Mouse (Mus musculus) heart, embryonic 10.5 days (tissue): ENCODE data around the gene Tcf7l1. TPM values are rescaled to one million over a fixed set of nuclear protein-coding genes. Genes with fewer than 3 reads are reported as not detected.
A peak's percentile ranks its signal among the peaks of the same experiment; 100 is the strongest.

ENCODE experiments used
- DNase-seq: peaks from one replicate; pipeline ENCODE4 v3.0.0-alpha.2; 2017; ENCODE audit warnings: low spot score
- H3K27ac ChIP-seq: fragments of 300-500 bp; sonication (generic); 2 replicates; pipeline ENCODE4 v1.5.1; 2016; ENCODE audit warnings: mild to moderate bottlenecking
- H3K27me3 ChIP-seq: fragments of 300-500 bp; sonication (generic); 2 replicates; pipeline ENCODE4 v1.6.1; 2016; ENCODE audit warnings: mild to moderate bottlenecking; ENCODE audit not compliant: poor library complexity, insufficient read depth, severe bottlenecking
- H3K36me3 ChIP-seq: fragments of 300-500 bp; sonication (generic); 2 replicates; pipeline ENCODE4 v1.6.1; 2016; ENCODE audit warnings: mild to moderate bottlenecking, moderate library complexity
- H3K4me1 ChIP-seq: fragments of 300-500 bp; sonication (generic); 2 replicates; pipeline ENCODE4 v1.6.1; 2016; ENCODE audit warnings: mild to moderate bottlenecking
- H3K4me3 ChIP-seq: fragments of 300-500 bp; sonication (generic); 2 replicates; pipeline ENCODE4 v1.5.1; 2016; ENCODE audit warnings: mild to moderate bottlenecking, moderate library complexity
- H3K9me3 ChIP-seq: fragments of 300-500 bp; sonication (generic); 2 replicates; pipeline ENCODE4 v1.6.1; 2016; ENCODE audit warnings: mild to moderate bottlenecking, moderate library complexity
- WGBS: fragments of 180-500 bp; shearing (Covaris S2); methylation state at CpG from one replicate; pipeline ENCODE4 v1.1.7; 2016; 5-methylcytosine and 5-hydroxymethylcytosine counted together
- polyA plus RNA-seq: library from polyadenylated mRNA; unstranded; fragments of >200 nt; fragmentation: Nextera tagmentation; extraction: Ambion mirVana; gene quantifications from 2 replicates; pipeline ENCODE4 v1.2.1, GENCODE M21; 2016

The Tcf7l1 gene
- polyA plus RNA-seq, 1 experiment from 2014 or later = 25.9 TPM

DNA sequence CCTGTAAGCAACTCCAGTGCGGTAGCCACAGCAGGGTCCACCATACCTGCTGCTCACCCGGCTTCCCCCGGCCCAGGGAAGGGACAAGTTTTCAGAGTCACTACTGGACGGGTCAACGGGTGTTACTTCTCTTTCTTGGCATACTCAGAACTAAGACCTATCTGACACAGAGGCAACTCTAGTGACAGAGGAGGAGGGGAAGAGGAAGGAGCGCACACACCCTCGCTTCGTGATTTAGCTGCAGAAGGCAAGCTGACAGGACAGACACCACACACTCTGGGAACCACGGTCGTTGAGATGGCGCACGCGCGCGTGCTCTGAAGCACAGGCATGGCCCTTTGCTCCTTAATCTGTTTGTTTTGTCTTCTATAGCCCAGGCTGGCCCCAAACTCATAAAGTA, 36.2 kb downstream of the Tcf7l1 start:
- no peaks in the 10 kb centered on the region for H3K27me3 ChIP-seq
- H3K4me1 ChIP-seq = peaks cover 48% of the 10 kb centered on the region
- H3K4me3 ChIP-seq = no peak overlapping the region
- H3K27ac ChIP-seq = 0 out of 2 replicates have a peak overlapping the region, but pooled peaks have one; percentile 3
- H3K36me3 ChIP-seq = no peaks in the 10 kb centered on the region
- WGBS = 76% methylated on average over 15 of the region's 15 CpGs
- no peaks in the 10 kb centered on the region for H3K9me3 ChIP-seq
- DNase-seq = no peak

DNA sequence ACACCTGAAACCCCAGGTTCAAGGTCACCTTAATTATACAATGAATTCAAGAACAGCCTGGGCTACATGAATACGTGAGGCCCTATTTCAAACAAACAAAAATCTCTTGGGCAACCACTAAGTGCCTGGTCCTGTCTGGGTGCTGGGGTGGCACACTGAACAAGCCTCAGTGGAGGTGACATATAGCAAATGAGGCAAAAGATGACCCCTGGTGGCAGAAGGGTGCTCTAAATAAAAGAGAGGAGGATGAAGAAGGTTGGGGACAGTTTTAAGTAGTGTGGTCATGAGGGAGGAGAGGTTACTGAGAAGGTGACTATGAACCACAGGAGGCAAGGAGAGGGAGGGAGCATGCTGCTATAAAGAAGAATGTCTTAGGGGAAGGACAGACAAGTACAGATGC, 37.8 kb downstream of the Tcf7l1 start:
- Histone ChIP-seq H3K4me3 (no peak overlapping the region), H3K27me3 (no peaks in the 10 kb centered on the region), H3K36me3 (no peaks in the 10 kb centered on the region), H3K9me3 (no peaks in the 10 kb centered on the region), H3K4me1 (peaks cover 58% of the 10 kb centered on the region), H3K27ac (no peak overlapping the region)
- WGBS = 77% methylated on average over 1 of the region's 1 CpGs
- no peak for DNase-seq

DNA sequence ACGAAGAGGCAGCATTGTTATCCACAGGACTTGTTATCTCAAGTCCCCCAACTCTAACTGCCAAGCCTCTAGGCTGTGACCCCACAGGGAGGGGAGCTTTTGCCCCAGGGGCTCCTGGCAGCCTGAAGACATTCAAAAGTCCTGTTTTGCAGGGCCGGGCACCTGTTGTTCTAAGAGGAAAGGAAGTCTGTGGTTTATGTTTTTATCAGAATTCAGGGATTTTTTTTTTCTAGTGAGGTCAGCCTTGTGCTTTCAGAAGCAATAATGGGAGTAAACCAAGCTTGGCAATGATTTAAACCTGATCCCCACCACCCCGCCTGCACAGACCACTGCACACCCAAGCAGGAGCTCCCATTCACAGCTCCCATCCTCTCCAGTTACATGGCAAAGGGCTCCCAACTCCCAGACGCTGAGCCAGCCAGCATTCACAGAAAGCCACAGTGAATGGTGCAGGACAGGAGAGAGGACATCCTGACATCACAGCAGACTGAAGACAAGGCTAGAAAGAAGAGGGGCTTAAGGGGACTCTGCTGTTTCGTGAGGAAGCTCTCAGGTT, 40.1 kb downstream of the Tcf7l1 start:
- H3K27ac ChIP-seq = peak overlapping the region; percentile 67
- H3K9me3 ChIP-seq = no peaks in the 10 kb centered on the region
- H3K27me3 ChIP-seq = no peaks in the 10 kb centered on the region
- DNase-seq = no peak
- H3K36me3 ChIP-seq = no peaks in the 10 kb centered on the region
- H3K4me1 ChIP-seq = peaks cover 40% of the 10 kb centered on the region
- 19% methylated on average over 5 of the region's 5 CpGs for WGBS
- H3K4me3 ChIP-seq = 0 out of 2 replicates have a peak overlapping the region, but pooled peaks have one; percentile 15

DNA sequence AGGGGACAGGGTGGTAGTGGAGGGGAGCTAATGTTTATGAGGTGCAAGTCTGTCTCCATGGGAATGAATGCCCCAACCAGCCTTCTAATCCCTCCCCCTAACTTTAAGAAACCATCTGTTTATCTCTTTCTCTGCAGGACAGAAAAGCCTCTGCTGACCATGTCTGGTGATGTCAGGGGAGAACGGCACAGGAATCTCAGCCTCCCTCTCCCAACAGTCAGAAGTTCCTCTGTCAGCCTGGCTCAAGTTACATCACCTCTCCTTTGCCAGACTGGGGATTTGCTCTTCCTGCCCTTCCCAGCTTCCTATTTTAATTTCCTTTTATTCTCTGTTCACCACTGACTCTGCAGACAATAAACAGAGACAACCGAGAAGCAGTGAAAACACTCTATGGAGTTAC, 40.6 kb downstream of the Tcf7l1 start:
- DNase-seq = no peak
- Histone ChIP-seq H3K4me3 (peak overlapping the region; percentile 15), H3K27me3 (no peaks in the 10 kb centered on the region), H3K4me1 (peaks cover 37% of the 10 kb centered on the region), H3K27ac (peak overlapping the region; percentile 67), H3K9me3 (no peaks in the 10 kb centered on the region), H3K36me3 (no peaks in the 10 kb centered on the region)
- WGBS = 2% methylated on average over 2 of the region's 2 CpGs

DNA sequence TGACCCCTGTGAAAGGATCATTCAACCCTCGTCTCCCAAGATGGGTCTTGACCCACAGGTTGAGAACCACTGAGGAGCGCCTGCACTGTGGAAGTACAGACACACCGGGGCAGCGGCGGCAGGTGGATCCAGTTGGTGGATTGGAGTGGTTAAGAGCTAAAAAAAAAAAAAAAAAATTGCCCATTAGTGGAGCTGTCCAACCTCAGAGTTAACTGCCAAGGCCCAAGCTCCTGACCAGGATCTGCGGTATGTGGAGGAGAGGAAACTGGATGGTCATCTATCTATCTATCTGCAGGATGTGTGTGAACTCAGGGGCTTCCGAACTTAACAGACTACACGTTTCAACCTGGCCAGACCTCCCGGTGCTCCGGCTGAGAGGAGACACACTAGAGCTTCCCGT, 41.2 kb downstream of the Tcf7l1 start:
- Histone ChIP-seq H3K9me3 (no peaks in the 10 kb centered on the region), H3K27me3 (no peaks in the 10 kb centered on the region), H3K4me3 (no peak overlapping the region), H3K4me1 (peaks cover 35% of the 10 kb centered on the region), H3K27ac (no peak overlapping the region), H3K36me3 (no peaks in the 10 kb centered on the region)
- DNase-seq = no peak
- 55% methylated on average over 11 of the region's 11 CpGs for WGBS

DNA sequence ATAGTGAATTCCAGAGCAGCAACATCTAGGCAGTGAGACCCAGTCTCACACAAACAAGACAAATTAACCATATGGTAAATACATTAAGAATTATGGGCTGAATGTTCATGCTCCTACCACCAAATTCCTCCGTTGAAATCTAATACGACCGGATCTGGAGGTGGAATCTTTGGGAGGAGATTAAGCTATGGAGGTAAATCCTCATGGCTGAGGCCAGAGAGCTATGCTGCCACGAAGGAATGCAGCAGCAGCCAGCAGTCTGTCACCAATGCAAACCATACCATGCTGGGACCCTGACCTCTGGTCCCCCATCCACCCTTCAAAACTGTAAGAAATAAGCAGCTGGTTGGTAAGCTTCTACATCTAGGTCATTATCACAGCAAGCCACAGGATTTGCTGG, 41.9 kb downstream of the Tcf7l1 start:
- no peak for DNase-seq
- 50% methylated on average over 4 of the region's 4 CpGs for WGBS
- Histone ChIP-seq H3K9me3 (no peaks in the 10 kb centered on the region), H3K4me1 (peaks cover 36% of the 10 kb centered on the region), H3K27ac (no peak overlapping the region), H3K4me3 (no peak overlapping the region), H3K27me3 (no peaks in the 10 kb centered on the region), H3K36me3 (no peaks in the 10 kb centered on the region)

DNA sequence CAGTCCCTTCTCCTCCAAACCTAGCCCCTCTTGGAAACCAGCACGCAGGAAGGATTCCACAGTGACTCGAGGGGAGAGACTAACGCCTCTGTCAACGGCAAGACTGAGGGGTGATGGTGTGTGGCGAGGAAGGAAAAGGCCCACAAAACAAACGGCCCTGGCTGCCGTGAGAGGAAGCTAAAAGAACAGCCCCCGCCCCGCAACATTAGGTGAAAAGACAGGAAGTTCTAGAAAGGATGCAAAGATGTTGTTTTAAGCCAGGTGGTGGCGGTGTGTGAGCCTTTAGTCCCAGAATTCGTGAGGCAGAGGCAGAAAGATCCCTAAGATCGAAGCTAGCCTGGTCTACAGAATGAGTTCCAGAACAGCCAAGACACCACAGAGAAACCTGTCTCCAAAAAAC, 43.3 kb downstream of the Tcf7l1 start:
- DNase-seq = no peak
- Histone ChIP-seq H3K4me3 (no peak overlapping the region), H3K4me1 (peaks cover 43% of the 10 kb centered on the region), H3K36me3 (no peaks in the 10 kb centered on the region), H3K27ac (0 out of 2 replicates have a peak overlapping the region, but pooled peaks have one; percentile 13), H3K9me3 (no peaks in the 10 kb centered on the region), H3K27me3 (no peaks in the 10 kb centered on the region)
- WGBS = 58% methylated on average over 12 of the region's 12 CpGs

DNA sequence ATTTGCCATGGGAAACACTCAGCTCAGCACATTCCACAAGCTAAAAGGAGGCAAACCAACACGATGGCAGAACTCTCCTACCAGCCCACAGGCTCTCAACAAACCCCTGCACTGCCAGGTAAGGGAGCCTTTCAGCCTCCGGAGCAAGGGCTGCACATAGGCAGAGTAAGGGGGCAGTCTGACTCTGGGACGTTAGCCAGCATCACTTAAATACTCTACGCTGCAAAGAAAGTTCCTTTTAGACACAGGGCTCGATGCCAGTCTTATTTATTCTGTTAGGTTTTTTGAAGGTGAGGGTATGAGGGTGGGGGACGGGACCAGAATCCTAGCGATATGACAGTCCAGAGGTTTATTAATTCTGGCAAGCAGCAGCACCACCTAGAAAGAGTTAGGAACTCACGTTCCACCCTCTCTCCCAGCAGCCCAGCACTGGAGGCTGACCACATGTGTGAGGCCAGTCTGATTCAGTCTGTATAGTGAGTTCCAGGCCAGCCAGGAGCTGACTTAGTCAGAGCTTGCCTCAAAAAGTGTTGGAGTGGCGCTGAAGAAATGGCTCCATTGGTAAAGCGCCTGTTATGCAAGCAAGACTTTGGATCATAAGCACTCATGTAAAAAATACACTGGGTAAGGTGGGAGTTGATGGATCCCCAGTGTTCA, 44.8 kb downstream of the Tcf7l1 start:
- H3K9me3 ChIP-seq = no peaks in the 10 kb centered on the region
- H3K4me3 ChIP-seq = no peak overlapping the region
- no peaks in the 10 kb centered on the region for H3K36me3 ChIP-seq
- no peak overlapping the region for H3K27ac ChIP-seq
- DNase-seq = no peak
- WGBS = 77% methylated on average over 10 of the region's 10 CpGs
- H3K27me3 ChIP-seq = no peaks in the 10 kb centered on the region
- peaks cover 49% of the 10 kb centered on the region for H3K4me1 ChIP-seq

DNA sequence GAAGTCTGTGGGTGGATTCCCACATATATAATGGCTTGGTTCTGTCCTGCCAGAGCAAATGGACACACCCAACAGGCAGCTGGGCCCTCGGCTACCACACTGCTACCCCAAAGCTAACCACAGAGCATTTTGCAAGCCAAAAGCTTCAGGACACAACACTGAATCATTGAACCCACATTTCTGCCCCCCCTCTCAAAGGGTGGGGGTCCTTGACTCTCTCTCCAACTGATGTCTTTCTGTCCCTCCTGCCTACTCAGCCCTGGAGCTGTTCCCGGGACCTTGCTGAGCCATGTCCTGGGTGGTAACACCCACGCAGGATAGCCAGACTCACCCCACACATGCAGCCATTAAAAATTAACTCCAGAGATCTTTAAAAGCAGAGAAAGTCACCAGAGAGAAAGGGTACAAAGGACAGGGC, 45.4 kb downstream of the Tcf7l1 start:
- WGBS = 73% methylated on average over 3 of the region's 3 CpGs
- Histone ChIP-seq H3K36me3 (0 out of 2 replicates have a peak, but pooled peaks cover 4% of the 10 kb centered on the region), H3K9me3 (no peaks in the 10 kb centered on the region), H3K4me1 (peaks cover 43% of the 10 kb centered on the region), H3K27ac (no peak overlapping the region), H3K4me3 (no peak overlapping the region), H3K27me3 (no peaks in the 10 kb centered on the region)
- DNase-seq = no peak

DNA sequence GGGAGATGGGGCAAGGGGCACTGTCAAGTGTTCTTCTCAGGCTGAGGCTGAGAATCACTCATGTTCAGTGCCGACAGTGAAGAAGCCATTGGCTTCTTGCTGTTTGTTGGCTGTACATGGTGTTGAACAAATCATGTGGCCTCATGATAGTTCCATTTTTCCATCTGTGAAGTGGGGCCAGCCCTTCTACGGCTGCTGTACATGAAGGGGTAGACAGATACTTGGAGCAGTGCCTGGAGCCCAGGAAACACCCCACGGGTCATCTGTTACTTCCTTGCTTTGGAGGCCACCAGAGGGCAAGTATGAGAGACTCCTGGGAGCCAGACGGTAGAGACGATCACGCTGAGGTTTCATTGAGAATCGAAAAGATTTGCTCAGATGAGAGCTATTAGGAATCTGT, 46.7 kb downstream of the Tcf7l1 start:
- Histone ChIP-seq H3K27ac (no peak overlapping the region), H3K4me1 (peaks cover 37% of the 10 kb centered on the region), H3K4me3 (no peak overlapping the region), H3K27me3 (no peaks in the 10 kb centered on the region), H3K9me3 (no peaks in the 10 kb centered on the region), H3K36me3 (0 out of 2 replicates have a peak, but pooled peaks cover 4% of the 10 kb centered on the region)
- 75% methylated on average over 7 of the region's 7 CpGs for WGBS
- DNase-seq = no peak

DNA sequence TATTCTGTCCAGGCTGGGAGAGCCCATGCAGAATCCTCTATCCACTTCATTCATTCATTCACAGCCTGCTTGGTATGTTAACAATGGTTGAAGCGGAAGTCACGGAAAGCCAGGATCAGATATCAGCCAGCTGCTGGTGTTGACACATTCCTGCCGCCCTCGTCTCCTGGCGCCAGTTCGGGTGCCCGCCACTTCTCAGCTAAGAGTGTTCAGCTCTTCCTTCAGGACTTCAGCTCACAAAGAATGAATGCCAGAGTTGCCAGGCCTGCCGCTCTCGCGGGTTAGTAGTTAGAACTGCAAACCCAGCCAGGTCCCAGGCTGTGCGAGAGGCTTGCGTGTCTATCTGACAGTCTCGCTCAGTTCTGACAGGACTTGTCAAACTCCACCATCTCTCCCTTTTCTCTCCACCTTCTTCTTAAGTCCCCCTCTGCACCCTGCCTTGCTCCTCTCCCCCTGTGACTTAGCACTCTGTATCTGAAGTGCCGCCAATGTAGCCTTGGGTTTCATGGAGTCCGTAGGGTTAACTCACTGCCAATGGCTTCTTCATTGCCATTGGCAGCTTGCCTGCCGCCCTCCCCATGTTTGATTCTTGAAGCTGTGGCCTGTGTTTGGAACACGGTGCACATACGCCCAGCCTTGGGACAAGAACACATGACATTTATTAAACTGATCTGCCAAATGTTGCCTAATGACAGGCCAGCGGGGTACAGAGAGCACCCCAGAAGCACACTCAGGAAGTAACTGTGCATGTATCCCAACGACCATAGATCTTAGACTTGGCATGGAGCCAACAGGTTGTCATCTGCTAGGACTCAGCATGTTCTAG, 48.2 kb downstream of the Tcf7l1 start:
- DNase-seq = no peak
- Histone ChIP-seq H3K27me3 (no peaks in the 10 kb centered on the region), H3K27ac (peak overlapping the region; percentile 71), H3K36me3 (0 out of 2 replicates have a peak, but pooled peaks cover 4% of the 10 kb centered on the region), H3K4me1 (peaks cover 45% of the 10 kb centered on the region), H3K9me3 (no peaks in the 10 kb centered on the region), H3K4me3 (peak overlapping the region; percentile 27; the same call in 1 of the 2 replicates)
- 39% methylated on average over 20 of the region's 20 CpGs for WGBS

DNA sequence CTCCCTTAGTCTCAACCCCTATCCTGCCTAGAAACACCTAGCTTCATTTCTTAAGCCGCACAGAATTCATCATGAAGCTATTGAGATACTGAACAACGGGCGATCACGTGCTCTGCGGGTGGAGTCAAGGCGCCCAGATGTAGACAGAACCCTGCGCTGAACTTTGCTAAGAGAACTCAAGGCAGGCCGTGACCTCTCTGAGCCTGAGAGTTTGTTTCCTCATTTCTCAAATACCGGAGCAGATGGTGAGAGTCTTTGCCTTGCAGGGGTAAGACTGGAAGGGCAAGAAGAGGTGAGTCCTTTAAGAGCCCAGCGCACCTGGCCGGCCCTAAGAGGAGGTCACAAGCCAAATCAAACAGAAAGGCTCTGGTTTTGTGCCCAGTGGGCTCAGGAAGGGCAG, 52.2 kb downstream of the Tcf7l1 start:
- WGBS = 88% methylated on average over 11 of the region's 11 CpGs

DNA sequence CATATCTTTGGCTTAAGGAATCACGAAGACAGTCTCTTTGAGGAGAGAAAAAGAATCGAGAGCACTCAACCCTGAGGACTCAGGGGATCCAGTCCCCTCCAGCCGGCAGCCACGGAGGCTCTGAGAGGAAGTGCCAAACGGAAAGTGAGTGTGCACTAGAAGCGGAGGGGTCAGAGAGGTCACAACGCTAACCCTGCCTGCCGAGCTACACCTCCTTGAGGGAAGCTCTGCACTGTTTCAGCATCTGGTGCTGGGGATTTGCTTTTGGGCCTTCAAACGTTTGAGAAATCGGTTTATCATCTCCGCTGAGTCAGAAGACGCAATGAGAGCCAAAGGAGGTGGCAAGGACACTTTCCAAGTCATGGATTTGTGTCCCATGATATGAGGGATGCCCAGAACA, 53.8 kb downstream of the Tcf7l1 start:
- Histone ChIP-seq H3K36me3 (peaks cover 12% of the 10 kb centered on the region; the same call in 1 of the 2 replicates), H3K9me3 (peaks cover 3% of the 10 kb centered on the region; the same call in 1 of the 2 replicates), H3K27ac (no peak overlapping the region; the same call in 1 of the 2 replicates), H3K4me1 (peaks cover 41% of the 10 kb centered on the region), H3K4me3 (no peak overlapping the region), H3K27me3 (no peaks in the 10 kb centered on the region)
- 23% methylated on average over 12 of the region's 12 CpGs for WGBS
- DNase-seq = no peak

More for the DNA sequence above, 52.2 kb downstream of the Tcf7l1 start:
- Histone ChIP-seq H3K36me3 (peaks cover 12% of the 10 kb centered on the region; the same call in 1 of the 2 replicates), H3K9me3 (peaks cover 3% of the 10 kb centered on the region; the same call in 1 of the 2 replicates), H3K4me1 (peaks cover 47% of the 10 kb centered on the region), H3K27me3 (no peaks in the 10 kb centered on the region), H3K27ac (no peak overlapping the region), H3K4me3 (no peak overlapping the region)
- no peak for DNase-seq
